ENCODE assay signal across 16 mouse cellular contexts in the genomic region with DNA sequence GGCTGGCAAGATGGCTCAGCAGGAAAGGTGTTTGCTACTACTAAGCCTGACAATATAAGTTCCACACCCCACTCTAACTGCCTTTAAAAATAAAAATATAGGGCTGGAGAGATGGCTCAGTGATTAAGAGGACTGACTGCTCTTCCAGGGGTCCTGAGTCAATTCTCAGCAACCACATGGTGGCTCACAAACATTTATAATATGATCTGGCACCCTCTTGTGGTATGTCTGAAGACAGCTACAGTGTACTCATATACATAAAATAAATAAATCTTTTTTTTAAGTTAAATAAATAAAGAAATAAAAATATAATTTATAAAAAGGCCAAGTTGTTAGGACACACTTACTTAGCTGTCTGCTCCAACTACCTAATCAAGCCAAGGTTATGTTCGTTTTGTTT. TPM values are rescaled to one million over a fixed set of nuclear protein-coding genes. Genes with fewer than 3 reads are reported as not detected.
DNase-seq lines count a peak whose midpoint lies in the region; TF ChIP-seq lines count a peak whose summit lies in the region.
"Had no signal": no experiment of that assay in that cellular context is flagged by ENCODE, and none has a peak within 500 bp of the region (broad histone marks: within the 10 kb centered on the region; RNA-seq: fewer than 3 reads in every experiment).

No protein-coding gene starts in this region.

- TF ChIP-seq CTCF in layer of hippocampus, adult 2 months (conservative IDR thresholded peaks at IDR 0.05) = peak; percentile 62

- H3K27ac ChIP-seq in layer of hippocampus, adult 2 months = no peak overlapping the region
- H3K27ac ChIP-seq: embryonic facial prominence, embryonic 10.5 days had no signal

- no peak for DNase-seq in layer of hippocampus, adult 2 months (ENCODE audit: low spot score in 2 of 2)
- DNase-seq in layer of hippocampus, adult 8-10 months (ENCODE audit: low spot score in 2 of 2) = no peak
- DNase-seq in 3T3-L1 (ENCODE audit: low read depth, low spot score) (peak; percentile 75), 416B (ENCODE audit: low read depth) (peak; percentile 70), R1 (ENCODE audit: low read depth, low spot score) (peak; percentile 61)
- no peak for DNase-seq in adrenal gland, adult 18-20 months (ENCODE audit: low spot score in 2 of 2)
- DNase-seq in embryo, embryonic 11 days = no peak
- DNase-seq: adrenal gland, postnatal 10 days; cerebellum, postnatal 10 days; heart, postnatal 36 days; lung, adult 18-20 months; right cerebral cortex, postnatal 25 days; thymus, adult 2 months had no signal

- H3K4me3 ChIP-seq in layer of hippocampus, adult 2 months = no peak overlapping the region
- H3K4me3 ChIP-seq: embryonic facial prominence, embryonic 10.5 days; megakaryocyte, embryonic 14.5 days; myocyte had no signal

RNA-seq across cellular contexts. Expression of gene Impdh1, which starts 26.1 kb away (rescaled TPM):
- 10 to 100 TPM; 40.7 to 47.5 TPM for total RNA-seq in layer of hippocampus, adult 2 months (2021)
- total RNA-seq in layer of hippocampus, adult 8-10 months (2022) = 10 to 100 TPM; 36.4 to 45.0 (median 41.1) TPM
- 10 to 100 TPM; 49.6 to 63.7 TPM for total RNA-seq in adrenal gland, adult 18-20 months (2021)

RNA-seq across cellular contexts. Expression of gene Hilpda, which starts 30.0 kb away (rescaled TPM):
- 1 to 10 TPM; 6.4 to 6.6 TPM for total RNA-seq in layer of hippocampus, adult 2 months (2021)
- 1 to 10 TPM; 4.9 to 9.0 (median 6.6) TPM for total RNA-seq in layer of hippocampus, adult 8-10 months (2022)
- 1 to 10 TPM; 3.9 to 6.7 TPM for total RNA-seq in adrenal gland, adult 18-20 months (2021)

RNA-seq across cellular contexts. Expression of gene Fam71f2, which starts 37.1 kb away (rescaled TPM):
- total RNA-seq in layer of hippocampus, adult 2 months (2021) = under 1 TPM; 0.51 to 0.56 TPM
- total RNA-seq in layer of hippocampus, adult 8-10 months (2022) = under 1 TPM in 3 of 4 experiments, not detected in 1; 0.38 to 0.55 (median 0.54) TPM
- not detected for total RNA-seq in adrenal gland, adult 18-20 months (2021)

Comparison
In these comparisons a context has a peak if more than half of its experiments do, and no peak if none do; other contexts are left out.
1. DNase-seq: peak in 3T3-L1 (single experiment), 416B (single experiment) and R1 (single experiment); none in layer of hippocampus, adult 2 months (0 of 2), layer of hippocampus, adult 8-10 months (0 of 2), adrenal gland, adult 18-20 months (0 of 2) and embryo, embryonic 11 days (single experiment).